Mouse (Mus musculus) adrenal gland (tissue): ENCODE results near the gene Cd93.

Source experiments
- intact Hi-C: fragments of 180-260 bp; cut with DNase I; formaldehyde crosslinking; loops from one replicate; pipeline ENCODE4 v1.15.1; 2025

Cd93 gene

GRCm38 (mm10) chr2:148442710-148443109 lies 653 bp downstream of the Cd93 start:
- intact Hi-C loops: no loop called here

DNA sequence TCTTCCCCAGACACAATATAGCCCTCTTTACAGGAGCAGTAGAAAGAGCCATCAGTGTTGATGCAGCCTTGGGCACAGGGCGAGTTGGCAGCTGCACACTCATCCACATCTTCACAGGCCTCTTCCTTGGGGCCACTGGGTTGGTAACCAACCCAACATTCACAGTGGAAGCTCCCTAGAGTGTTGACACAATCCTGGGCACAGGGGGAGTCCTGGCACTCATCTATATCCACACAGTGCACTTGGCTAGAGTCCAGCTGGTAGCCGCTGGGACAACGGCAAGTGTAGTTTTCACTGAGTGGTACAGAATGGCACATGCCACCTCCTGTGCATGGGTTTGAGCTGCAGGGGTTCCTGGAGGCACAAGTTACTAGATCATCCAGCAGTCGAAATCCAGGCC lies 1.2 kb downstream of the Cd93 start:
- intact Hi-C loops: no loop called here

DNA sequence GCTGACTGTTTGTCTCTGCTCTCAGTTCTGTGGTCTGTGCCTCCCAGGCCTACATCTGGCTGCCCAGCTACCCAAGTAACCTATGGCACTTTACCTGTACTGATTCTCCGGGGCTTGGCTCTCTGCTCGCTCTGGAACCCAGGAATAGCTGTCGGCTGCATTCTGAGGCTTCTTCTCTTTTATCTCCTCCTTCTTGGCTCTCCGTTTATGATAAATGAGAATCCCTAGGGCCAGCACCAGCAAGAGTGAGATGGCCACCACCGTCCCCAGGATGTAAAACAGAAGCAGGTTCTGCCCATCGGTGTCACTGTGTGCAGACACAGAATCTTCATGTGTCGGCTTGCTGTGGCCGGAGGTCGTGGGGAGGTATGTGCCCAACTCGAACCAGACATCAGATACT lies 1.9 kb downstream of the Cd93 start:
- intact Hi-C loops: no loop called here

GRCm38 (mm10) chr2:148439691-148440276 lies 3.6 kb downstream of the Cd93 start:
- intact Hi-C loops: no loop called here

- intact Hi-C loops: no loop called here
Observed at GRCm38 (mm10) chr2:148436285-148436684, 7.1 kb downstream of the Cd93 start.

DNA sequence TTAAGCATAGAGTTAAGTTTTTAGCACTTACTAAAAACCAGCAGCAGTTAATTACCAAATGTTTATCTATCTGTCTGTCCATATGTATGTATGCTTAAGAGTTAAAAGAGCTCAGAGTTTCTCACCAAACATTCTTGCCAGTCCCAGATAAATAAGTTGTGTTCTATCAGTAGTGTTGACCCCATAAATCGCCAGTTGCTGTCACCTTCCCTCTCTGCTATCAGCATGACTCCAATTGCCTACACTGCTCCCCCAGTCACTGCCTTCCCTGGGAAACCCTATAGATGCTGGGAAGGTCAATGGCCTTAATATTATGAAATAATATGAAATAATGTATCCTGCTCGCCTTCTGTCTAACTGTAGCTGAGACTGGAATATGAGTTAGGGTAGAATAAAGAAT lies 11.0 kb downstream of the Cd93 start:
- intact Hi-C loops: no loop called here

DNA sequence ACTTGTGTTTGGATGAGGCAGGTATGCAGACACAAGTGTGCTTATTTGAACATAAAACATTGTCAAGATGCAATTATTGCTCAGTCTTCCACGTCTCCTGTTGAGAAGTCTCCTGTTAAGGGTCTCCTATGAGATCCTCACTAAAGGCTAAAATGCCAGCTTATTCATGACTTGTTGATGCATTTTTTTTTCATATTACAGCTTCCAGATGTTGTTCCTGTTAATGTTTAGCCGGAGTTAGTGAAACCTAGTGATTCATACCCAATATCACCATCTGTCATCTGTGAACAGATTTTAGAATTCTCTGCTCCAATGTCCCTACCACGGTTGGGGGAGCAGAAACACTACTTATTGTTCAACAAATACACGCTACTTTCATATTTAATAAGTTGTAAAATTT lies 12.4 kb downstream of the Cd93 start:
- intact Hi-C loops: no loop called here

GRCm38 (mm10) chr2:148429001-148429505 lies 14.3 kb downstream of the Cd93 start:
- intact Hi-C loops: no loop called here

DNA sequence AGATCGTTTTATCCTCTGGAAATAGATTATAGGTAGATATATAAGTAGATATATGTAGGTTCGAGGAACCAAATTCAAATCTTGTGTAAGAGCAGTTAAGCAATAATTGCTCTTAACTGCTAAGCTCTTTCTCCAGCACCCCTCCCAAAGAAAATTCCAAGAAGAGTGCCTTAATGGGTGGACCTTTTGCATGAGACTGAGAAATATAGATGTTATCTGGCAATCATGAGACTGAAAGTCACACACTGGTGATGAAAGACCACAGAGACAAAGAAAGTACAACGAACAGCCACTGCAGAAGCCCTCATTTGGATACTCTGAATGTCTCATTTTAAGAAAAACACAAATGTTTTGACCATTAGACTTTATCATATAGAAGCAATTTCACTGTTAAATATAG lies 14.8 kb downstream of the Cd93 start:
- intact Hi-C loops: no loop called here

DNA sequence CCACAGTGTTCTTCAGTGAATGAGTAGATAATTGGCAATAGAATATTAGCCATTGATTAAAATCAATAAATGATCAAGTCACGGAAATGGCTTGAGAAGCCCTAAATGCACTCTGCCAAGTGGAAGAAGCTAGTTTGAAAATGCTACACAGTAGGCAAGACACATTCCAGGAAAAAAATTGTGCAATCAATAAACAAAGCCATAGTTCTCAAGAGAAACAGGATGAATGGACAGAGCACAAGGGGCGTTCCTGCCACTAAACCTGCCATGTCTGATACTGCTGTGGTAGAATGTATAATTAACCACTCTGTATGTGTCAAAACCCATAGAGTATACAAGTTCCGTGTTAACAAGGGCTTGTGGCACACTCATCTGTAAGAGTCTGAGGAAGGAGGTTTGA lies 15.8 kb downstream of the Cd93 start:
- intact Hi-C loops: no loop called here

DNA sequence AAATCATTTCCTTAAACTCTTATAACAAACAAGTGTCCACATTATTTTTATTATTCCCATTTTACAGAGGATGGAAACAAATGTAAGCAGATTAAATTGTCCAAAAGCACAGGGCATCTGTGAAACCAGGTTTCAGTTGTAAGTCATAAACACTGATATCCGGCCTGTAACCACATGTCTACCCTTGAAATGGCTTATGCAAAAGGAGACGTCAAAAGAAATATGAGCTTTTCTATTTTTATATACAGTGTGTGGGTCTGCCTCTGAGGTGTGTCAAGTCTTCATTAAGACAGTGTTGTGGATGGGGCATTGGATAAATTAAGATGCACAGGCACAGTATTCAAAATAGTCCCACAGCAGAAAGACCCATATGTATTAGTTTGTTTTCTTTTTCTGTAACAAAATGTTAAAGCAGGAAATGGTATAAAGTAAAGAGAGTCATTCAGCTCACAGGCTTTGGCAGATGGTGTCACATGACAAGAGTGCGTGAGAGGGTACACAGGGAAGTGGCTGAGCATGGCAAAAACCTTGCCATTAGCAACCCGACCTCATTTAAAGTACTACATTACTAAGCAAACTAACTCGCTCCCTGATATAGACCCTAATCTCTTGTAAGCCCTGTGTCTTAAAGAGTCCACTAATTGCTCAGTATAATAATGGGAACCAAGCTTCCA lies 17.5 kb downstream of the Cd93 start:
- intact Hi-C loops: no loop called here

DNA sequence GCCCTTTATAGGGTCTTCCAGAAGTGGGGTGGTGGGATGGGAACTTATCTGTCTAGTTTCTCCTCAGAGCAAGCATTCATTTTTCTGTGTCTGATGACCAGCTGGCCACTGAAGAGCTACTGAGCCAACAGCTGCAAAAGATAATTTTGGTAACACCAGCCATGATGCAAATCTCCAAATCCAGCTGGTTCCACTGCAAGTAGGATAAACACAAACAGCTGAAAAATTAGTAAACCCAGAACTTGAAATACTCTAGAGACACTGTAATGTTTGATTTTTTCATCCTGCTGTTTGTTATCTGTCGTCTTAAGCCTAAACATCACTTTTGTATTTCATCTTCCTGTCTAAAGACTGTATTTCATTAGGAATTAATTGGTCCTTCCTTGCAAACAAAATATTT lies 21.7 kb downstream of the Cd93 start:
- intact Hi-C loops: no loop called here

- intact Hi-C loops: no loop called here
Observed at GRCm38 (mm10) chr2:148421112-148421511, 22.3 kb downstream of the Cd93 start.

GRCm38 (mm10) chr2:148419776-148420175 lies 23.6 kb downstream of the Cd93 start:
- intact Hi-C loops: no loop called here

- intact Hi-C loops: no loop called here
Observed at GRCm38 (mm10) chr2:148419151-148419550, 24.2 kb downstream of the Cd93 start.

- intact Hi-C loops: loop anchor here (5.0 kb wide), 4 partner anchors 127 to 288 kb away; no protein-coding TSS in a partner anchor
Observed at GRCm38 (mm10) chr2:148409821-148410220, 33.5 kb downstream of the Cd93 start.

- intact Hi-C loops: loop anchor here (5.0 kb wide), 4 partner anchors 128 to 287 kb away; no protein-coding TSS in a partner anchor
Observed at GRCm38 (mm10) chr2:148409141-148409540, 34.2 kb downstream of the Cd93 start.

GRCm38 (mm10) chr2:148408761-148409120 lies 34.6 kb downstream of the Cd93 start:
- intact Hi-C loops: loop anchor here (5.0 kb wide), 4 partner anchors 129 to 286 kb away; no protein-coding TSS in a partner anchor

DNA sequence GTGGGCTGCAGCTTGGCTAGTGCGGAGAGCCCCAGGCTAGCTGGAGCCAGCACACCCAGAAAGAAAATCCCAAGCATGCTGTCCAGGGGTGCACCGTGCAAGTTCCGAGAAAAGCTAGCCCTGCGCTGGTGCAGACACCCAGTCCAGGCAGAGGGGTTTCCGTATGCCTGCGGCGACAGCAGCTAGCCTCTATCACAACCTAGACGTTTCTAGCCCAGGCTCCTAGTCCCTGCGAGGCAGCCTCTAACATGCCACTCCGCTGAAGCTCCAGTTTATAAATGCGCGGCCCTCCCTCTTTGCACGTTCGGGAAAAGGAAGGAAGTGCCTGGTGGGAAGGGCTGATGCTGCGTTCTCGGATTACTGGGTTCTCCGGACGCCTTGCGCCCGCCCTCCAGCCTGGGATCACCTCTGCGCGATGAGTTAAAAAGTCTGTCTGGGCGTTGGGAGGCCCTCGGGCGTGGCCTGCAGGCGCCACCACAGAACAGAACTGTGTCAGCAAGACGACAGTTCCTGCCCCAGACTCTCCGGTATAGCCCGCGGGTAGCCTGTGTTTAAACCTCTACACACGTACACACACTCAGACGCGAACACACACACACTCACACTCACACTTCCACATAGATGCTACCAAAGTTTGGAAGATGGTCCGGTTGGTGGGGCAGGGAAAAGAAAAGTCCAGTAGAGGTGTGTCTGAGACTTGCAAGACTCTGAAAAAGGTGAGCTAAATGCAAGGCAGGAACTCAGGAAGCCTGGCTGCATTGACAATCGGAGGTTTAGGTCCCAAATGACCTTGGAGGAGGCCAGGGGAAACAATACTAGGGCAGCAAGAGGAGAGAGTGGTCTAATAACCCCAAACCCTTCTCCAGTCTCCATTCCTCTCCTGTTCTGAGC lies 35.2 kb downstream of the Cd93 start, which contains the start of gene Thbd:
Gene Thbd (minus strand): TSS at position 319 of the 891 bp plus-strand sequence.
- intact Hi-C loops: loop anchor here (5.0 kb wide), 4 partner anchors 129 to 286 kb away; no protein-coding TSS in a partner anchor

DNA sequence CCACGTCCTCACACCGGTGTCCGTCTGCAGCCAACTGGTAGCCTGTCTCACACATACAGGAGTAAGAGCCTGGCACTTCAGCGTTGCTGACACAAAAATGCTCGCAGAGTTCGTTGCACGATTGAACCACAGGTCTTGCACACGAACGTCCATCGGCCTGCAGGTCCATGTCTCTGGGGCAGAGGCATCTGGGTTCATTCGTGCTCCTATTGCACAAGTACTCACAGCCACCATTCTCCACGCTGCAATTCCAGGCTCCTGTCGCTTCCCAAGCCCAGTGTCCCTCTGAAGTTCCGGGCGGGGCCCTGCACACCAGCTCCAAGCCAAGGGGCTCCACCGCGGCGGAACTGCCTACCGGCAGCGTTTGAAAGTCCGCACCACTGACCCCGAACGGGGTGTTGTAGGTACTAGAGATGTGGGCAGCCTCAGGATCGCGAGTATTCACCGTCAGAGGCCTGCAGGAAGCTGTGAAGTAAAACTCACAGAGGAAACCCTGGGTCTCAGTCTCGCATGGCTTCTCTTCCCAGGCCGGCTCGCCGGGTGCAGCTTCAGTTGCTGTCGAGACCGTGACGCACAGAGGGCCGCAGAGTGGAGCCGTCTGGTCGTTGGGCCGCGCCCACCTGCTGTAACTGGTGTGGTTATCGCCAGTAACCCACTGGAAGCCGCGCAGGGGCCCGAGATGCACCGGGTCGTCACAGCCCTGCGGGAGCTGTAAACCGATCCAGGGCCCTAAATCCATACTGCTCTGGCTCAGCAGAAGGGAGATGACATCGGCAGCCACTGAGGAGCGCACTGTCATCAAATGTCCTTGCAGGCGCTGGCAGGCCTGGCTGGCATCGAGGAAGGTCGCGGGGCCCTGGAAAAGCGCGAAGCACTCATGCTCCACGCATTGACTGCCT lies 36.1 kb downstream of the Cd93 start:
- intact Hi-C loops: loop anchor here (5.0 kb wide), 4 partner anchors 130 to 285 kb away; no protein-coding TSS in a partner anchor
